Comparison of ENCODE assay signal across 20 mouse cellular contexts in the genomic region with DNA sequence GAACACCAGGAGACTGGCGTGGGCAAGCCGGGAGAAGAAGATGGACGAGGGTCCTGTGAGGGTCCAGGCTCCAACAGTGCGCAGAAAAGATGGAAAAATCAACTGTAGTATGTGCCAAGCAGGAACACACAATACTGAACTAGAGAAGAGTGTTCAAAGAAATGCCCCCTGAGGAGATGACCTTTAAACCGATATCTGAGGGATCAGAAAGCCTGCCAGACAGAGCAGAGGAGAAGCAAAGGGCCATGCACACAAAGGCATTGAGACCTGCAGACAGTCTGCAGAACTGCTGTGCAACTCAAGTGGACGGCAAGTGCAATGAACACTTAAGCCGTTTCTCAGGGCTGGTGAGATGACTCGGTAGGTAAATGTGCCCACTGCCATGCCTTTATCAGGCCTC.
"Had no signal": no experiment of that assay in that cellular context is flagged by ENCODE, and none has a peak within 500 bp of the region (broad histone marks: within the 10 kb centered on the region; RNA-seq: fewer than 3 reads in every experiment).

No protein-coding gene starts in this region.

- H3K9me3 ChIP-seq: heart, embryonic 13.5 days; heart, embryonic 15.5 days; limb, embryonic 13.5 days; limb, embryonic 15.5 days; liver, embryonic 12.5 days had no signal

- ATAC-seq: hindbrain, postnatal 0 days; intestine, embryonic 16.5 days; liver, embryonic 12.5 days had no signal

- H3K36me3 ChIP-seq: heart, embryonic 15.5 days had no signal

- DNase-seq: gastrocnemius, postnatal 14 days; gastrocnemius, postnatal 36 days; heart, adult 11 months; heart, adult 2 months; heart, postnatal 14 days; heart, postnatal 36 days; kidney, postnatal 10 days; layer of hippocampus, adult 9-11 months; layer of hippocampus, postnatal 36 days; left cerebral cortex, postnatal 4 days had no signal

- H3K4me1 ChIP-seq: liver, embryonic 12.5 days had no signal

- H3K4me3 ChIP-seq: heart, adult 2 months; heart, embryonic 13.5 days; heart, embryonic 15.5 days; limb, embryonic 13.5 days; limb, embryonic 15.5 days; liver, embryonic 12.5 days had no signal

- H3K27ac ChIP-seq: heart, adult 2 months; heart, embryonic 13.5 days; heart, embryonic 15.5 days; hindbrain, embryonic 14.5 days; hindbrain, postnatal 0 days; limb, embryonic 13.5 days; limb, embryonic 15.5 days; liver, embryonic 12.5 days; liver, embryonic 14.5 days had no signal

- H3K27me3 ChIP-seq: heart, embryonic 13.5 days; heart, embryonic 15.5 days; limb, embryonic 13.5 days; limb, embryonic 15.5 days; liver, embryonic 12.5 days had no signal

- H3K9ac ChIP-seq: heart, embryonic 13.5 days; heart, embryonic 15.5 days; hindbrain, embryonic 14.5 days; limb, embryonic 13.5 days; limb, embryonic 15.5 days; liver, embryonic 12.5 days; liver, embryonic 14.5 days had no signal

- H3K4me2 ChIP-seq: heart, embryonic 11.5 days; heart, embryonic 13.5 days; heart, embryonic 15.5 days; hindbrain, embryonic 14.5 days; limb, embryonic 13.5 days; limb, embryonic 15.5 days; liver, embryonic 12.5 days had no signal
